In genomic region chr13:46162025-46162374, GRCm38 (mm10) we compare ENCODE assay signal across 8 mouse cellular contexts.
A peak's percentile ranks its signal among the peaks of the same experiment; 100 is the strongest.
DNase-seq lines count a peak whose midpoint lies in the region; ATAC-seq lines count a peak whose summit lies in the region.

No protein-coding gene starts in this region.

- 2% methylated on average over 10 of the region's 10 CpGs for WGBS in lung, embryonic 16.5 days

- peak overlapping the region; percentile 46 for H3K9ac ChIP-seq in lung, embryonic 16.5 days (ENCODE audit: low read length)

- 0 out of 2 replicates have a peak, but pooled peaks cover 2% of the 10 kb centered on the region for H3K9me3 ChIP-seq in lung, embryonic 16.5 days (ENCODE audit: control insufficient read depth, low read length)

- peak overlapping the region; percentile 33 for H3K4me3 ChIP-seq in lung, embryonic 16.5 days (ENCODE audit: low read length)

- no peak overlapping the region for H3K27ac ChIP-seq in lung, embryonic 16.5 days (ENCODE audit: low read length)

- peaks cover 3% of the 10 kb centered on the region; the same call in 1 of the 2 replicates for H3K4me1 ChIP-seq in lung, embryonic 16.5 days (replicated peaks; ENCODE audit: control insufficient read depth, insufficient read depth, low read length)

- peak; percentile 65 for DNase-seq in ES-CJ7 (ENCODE audit: low read depth, low spot score)
- peak; percentile 74 for DNase-seq in cerebellum, adult 11 months
- peak; percentile 74 for DNase-seq in forelimb bud, embryonic 11.5 days (ENCODE audit: low read depth, low spot score)
- DNase-seq in layer of hippocampus, adult 8-10 months (ENCODE audit: low spot score in 2 of 2), result peak; percentile 72 to 89
- peak; percentile 74 for DNase-seq in ovary, postnatal 14 days (ENCODE audit: low spot score)
- DNase-seq in thymus, postnatal 25 days, result peak; percentile 58

- H3K27me3 ChIP-seq in lung, embryonic 16.5 days (ENCODE audit: control insufficient read depth, insufficient read depth, low read depth, low read length), result no peaks in the 10 kb centered on the region

- no peaks in the 10 kb centered on the region for H3K36me3 ChIP-seq in lung, embryonic 16.5 days (ENCODE audit: control insufficient read depth, insufficient read depth, low read length)

- H3K4me2 ChIP-seq in lung, embryonic 16.5 days (ENCODE audit: low read depth, low read length), result peak overlapping the region; percentile 54

- peak; percentile 66 to 69; a peak in 3 of 4 replicates for ATAC-seq in hematopoietic stem cell, adult 5-6 weeks (replicated peaks in 1 of 2; ENCODE audit: insufficient read depth in 1 of 2, low FRiP score in 2 of 2, low TSS enrichment in 1 of 2, low read depth in 1 of 2, poor library complexity in 2 of 2, severe bottlenecking in 2 of 2)
- peak; percentile 69 for ATAC-seq in lung, embryonic 16.5 days (ENCODE audit: low read depth)
